Mouse (Mus musculus): ENCODE data around the gene Dock3. TPM values are rescaled to one million over a fixed set of nuclear protein-coding genes. Genes with fewer than 3 reads are reported as not detected.

The Dock3 gene
- polyA plus RNA-seq (2015; fragmentation: Nextera tagmentation; extraction: Ambion mirVana) = 0.17 and 0.69 TPM in 2 replicates

DNA sequence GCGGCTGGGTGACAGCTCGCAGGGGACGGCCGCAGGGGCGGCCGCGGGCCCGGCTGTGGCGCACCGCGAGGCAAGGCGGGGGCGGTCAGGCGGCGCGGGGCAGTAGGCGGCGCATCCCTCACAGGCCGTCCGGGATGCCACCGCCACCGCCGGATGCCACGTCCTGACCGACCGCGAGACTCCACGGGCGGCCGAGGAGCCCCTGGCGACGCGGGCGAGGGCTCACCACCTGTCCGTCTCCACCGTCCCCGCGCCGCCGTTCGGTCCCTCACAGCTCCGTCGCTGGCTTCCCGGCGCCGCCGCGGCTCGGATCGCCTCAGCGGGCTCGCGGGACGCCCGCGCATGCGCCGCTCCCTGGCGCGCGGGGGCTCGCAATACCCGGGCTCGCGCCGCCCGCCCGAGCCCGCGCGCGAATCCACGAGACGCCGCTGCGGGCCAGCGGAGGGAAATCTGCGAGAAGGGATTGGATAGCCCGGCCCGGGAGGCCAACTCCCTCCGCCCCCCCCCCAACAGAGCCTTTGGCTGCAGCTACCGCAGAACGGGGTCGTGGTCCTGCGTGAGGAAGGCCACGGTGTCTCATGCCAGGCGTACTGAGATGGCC is at the start of gene Dock3:
TSS of gene Dock3 (minus strand) at position 371 of the 601 bp plus-strand sequence.
- H3K9me3 ChIP-seq (ENCODE audit: low read length) = no peaks in the 10 kb centered on the region
- under 1% methylated on average over 74 of the region's 87 CpGs for WGBS
- H3K9ac ChIP-seq (replicated peaks; ENCODE audit: low read length) = peak within 1 kb of the TSS; percentile 58
- H3K4me3 ChIP-seq (ENCODE audit: low read length) = peak within 1 kb of the TSS; percentile 60
- no peaks in the 10 kb centered on the region for H3K36me3 ChIP-seq (ENCODE audit: insufficient read depth, low read length)
- peaks cover 10% of the 10 kb centered on the region for H3K4me1 ChIP-seq (ENCODE audit: insufficient read depth, low read length)
- H3K27me3 ChIP-seq (ENCODE audit: insufficient read depth, low read length) = peaks cover 86% of the 10 kb centered on the region
- peak within 1 kb of the TSS; percentile 99 for H3K4me2 ChIP-seq (replicated peaks; ENCODE audit: low read depth, low read length)
- peak; percentile 84 for ATAC-seq (ENCODE audit: low FRiP score, low TSS enrichment)
- no peak within 1 kb of the TSS for H3K27ac ChIP-seq (ENCODE audit: low read length)

DNA sequence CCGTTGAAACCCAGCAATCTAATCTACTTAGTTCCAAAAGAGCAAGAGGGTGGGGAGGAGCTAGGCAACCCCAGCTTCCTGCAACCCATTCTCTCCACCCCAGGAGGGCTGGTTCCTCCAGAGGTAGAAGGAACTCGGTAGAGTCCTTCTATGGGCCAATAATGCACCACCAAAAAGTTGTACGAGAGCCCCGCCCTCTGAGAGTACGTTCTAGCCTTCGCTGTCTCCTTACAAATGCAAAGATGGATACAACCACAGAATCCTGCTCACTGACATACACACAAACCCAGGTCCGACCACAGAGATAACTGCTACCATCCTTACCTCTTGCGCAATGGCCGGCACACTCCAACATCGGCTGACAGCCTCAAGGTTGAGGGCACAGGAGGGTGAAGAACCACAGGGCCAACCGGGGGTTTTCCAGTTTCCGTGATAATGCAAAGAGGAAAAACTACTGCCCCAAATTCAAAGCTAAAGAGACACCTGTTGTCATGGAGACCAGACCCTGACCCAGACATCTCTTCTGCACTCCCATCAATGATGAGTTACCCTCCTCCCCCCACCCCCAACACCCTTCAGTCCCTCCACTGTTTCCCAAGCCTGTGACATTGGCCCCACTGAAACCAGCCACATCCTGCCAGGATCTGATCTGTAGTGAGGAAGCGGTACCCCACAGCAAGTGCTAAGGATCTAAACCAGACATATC is 48.8 kb upstream of the Dock3 start:
- Histone ChIP-seq H3K27me3 (ENCODE audit: insufficient read depth, low read length) (no peaks in the 10 kb centered on the region), H3K9ac (replicated peaks; ENCODE audit: low read length) (peak overlapping the region; percentile 43), H3K4me2 (replicated peaks; ENCODE audit: low read depth, low read length) (peak overlapping the region; percentile 37), H3K4me1 (ENCODE audit: insufficient read depth, low read length) (peaks cover 18% of the 10 kb centered on the region), H3K4me3 (ENCODE audit: low read length) (no peak overlapping the region; the same call in 1 of the 2 replicates), H3K9me3 (ENCODE audit: low read length) (no peaks in the 10 kb centered on the region), H3K36me3 (ENCODE audit: insufficient read depth, low read length) (no peaks in the 10 kb centered on the region), H3K27ac (ENCODE audit: low read length) (peak overlapping the region; percentile 57; the same call in 1 of the 2 replicates)
- ATAC-seq (ENCODE audit: low FRiP score, low TSS enrichment) = no peak
- WGBS = 61% methylated on average over 13 of the region's 13 CpGs

- H3K36me3 ChIP-seq (ENCODE audit: insufficient read depth, low read length) = no peaks in the 10 kb centered on the region
- peak overlapping the region; percentile 43 for H3K9ac ChIP-seq (replicated peaks; ENCODE audit: low read length)
- peak overlapping the region; percentile 37 for H3K4me2 ChIP-seq (replicated peaks; ENCODE audit: low read depth, low read length)
- WGBS = 26% methylated on average over 16 of the region's 16 CpGs
- H3K4me3 ChIP-seq (ENCODE audit: low read length) = no peak overlapping the region; the same call in 1 of the 2 replicates
- no peaks in the 10 kb centered on the region for H3K9me3 ChIP-seq (ENCODE audit: low read length)
- peaks cover 18% of the 10 kb centered on the region for H3K4me1 ChIP-seq (ENCODE audit: insufficient read depth, low read length)
- ATAC-seq (ENCODE audit: low FRiP score, low TSS enrichment) = peak; percentile 79
- H3K27ac ChIP-seq (ENCODE audit: low read length) = peak overlapping the region; percentile 57
- H3K27me3 ChIP-seq (ENCODE audit: insufficient read depth, low read length) = no peaks in the 10 kb centered on the region
Observed at GRCm38 (mm10) chr9:107279378-107280321, 47.9 kb upstream of the Dock3 start.

GRCm38 (mm10) chr9:107278527-107279377 is 47.0 kb upstream of the Dock3 start:
- peak overlapping the region; percentile 57; the same call in 1 of the 2 replicates for H3K27ac ChIP-seq (ENCODE audit: low read length)

GRCm38 (mm10) chr9:107278126-107278525 is 46.4 kb upstream of the Dock3 start:
- Histone ChIP-seq H3K4me2 (replicated peaks; ENCODE audit: low read depth, low read length) (no peak overlapping the region), H3K9ac (replicated peaks; ENCODE audit: low read length) (no peak overlapping the region), H3K27me3 (ENCODE audit: insufficient read depth, low read length) (no peaks in the 10 kb centered on the region), H3K27ac (ENCODE audit: low read length) (no peak overlapping the region), H3K4me3 (ENCODE audit: low read length) (no peak overlapping the region), H3K9me3 (ENCODE audit: low read length) (no peaks in the 10 kb centered on the region), H3K36me3 (ENCODE audit: insufficient read depth, low read length) (no peaks in the 10 kb centered on the region), H3K4me1 (ENCODE audit: insufficient read depth, low read length) (peaks cover 18% of the 10 kb centered on the region)
- ATAC-seq (ENCODE audit: low FRiP score, low TSS enrichment) = no peak
- 64% methylated on average over 4 of the region's 4 CpGs for WGBS

More at GRCm38 (mm10) chr9:107278527-107279377, 47.0 kb upstream of the Dock3 start:
- peak; percentile 65 for ATAC-seq (ENCODE audit: low FRiP score, low TSS enrichment)
- Histone ChIP-seq H3K36me3 (ENCODE audit: insufficient read depth, low read length) (no peaks in the 10 kb centered on the region), H3K4me3 (ENCODE audit: low read length) (no peak overlapping the region), H3K9me3 (ENCODE audit: low read length) (no peaks in the 10 kb centered on the region), H3K4me1 (ENCODE audit: insufficient read depth, low read length) (peaks cover 18% of the 10 kb centered on the region), H3K9ac (replicated peaks; ENCODE audit: low read length) (no peak overlapping the region), H3K4me2 (replicated peaks; ENCODE audit: low read depth, low read length) (no peak overlapping the region), H3K27me3 (ENCODE audit: insufficient read depth, low read length) (no peaks in the 10 kb centered on the region)
- WGBS = 55% methylated on average over 8 of the region's 8 CpGs

GRCm38 (mm10) chr9:107277603-107278002 is 45.9 kb upstream of the Dock3 start:
- no peak for ATAC-seq (ENCODE audit: low FRiP score, low TSS enrichment)
- Histone ChIP-seq H3K4me2 (replicated peaks; ENCODE audit: low read depth, low read length) (no peak overlapping the region), H3K27me3 (ENCODE audit: insufficient read depth, low read length) (no peaks in the 10 kb centered on the region), H3K36me3 (ENCODE audit: insufficient read depth, low read length) (no peaks in the 10 kb centered on the region), H3K9ac (replicated peaks; ENCODE audit: low read length) (no peak overlapping the region), H3K27ac (ENCODE audit: low read length) (no peak overlapping the region), H3K4me3 (ENCODE audit: low read length) (no peak overlapping the region), H3K4me1 (ENCODE audit: insufficient read depth, low read length) (peaks cover 18% of the 10 kb centered on the region), H3K9me3 (ENCODE audit: low read length) (no peaks in the 10 kb centered on the region)
- 80% methylated on average over 7 of the region's 7 CpGs for WGBS

DNA sequence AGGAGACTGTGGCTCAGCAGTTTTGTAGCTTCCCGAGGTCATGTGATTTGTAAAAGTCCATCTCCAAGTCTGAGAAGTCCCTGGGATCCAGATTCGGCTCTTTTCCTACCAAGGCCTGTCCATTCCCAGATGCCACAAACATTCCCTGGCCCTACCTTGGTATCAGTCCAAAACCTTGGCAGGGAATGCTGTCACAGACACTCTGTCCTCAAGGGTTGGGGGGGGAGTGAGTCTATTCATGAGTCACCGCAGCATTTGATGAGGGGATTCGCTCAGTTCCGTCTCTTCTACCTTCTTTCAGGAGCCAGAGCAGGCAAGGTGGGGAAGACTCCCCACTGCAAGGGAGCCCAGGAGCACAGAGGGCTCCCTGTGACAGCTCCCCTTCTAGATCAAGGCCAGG is 44.0 kb upstream of the Dock3 start:
- H3K9ac ChIP-seq (replicated peaks; ENCODE audit: low read length) = no peak overlapping the region
- no peaks in the 10 kb centered on the region for H3K9me3 ChIP-seq (ENCODE audit: low read length)
- H3K27ac ChIP-seq (ENCODE audit: low read length) = no peak overlapping the region
- no peak overlapping the region for H3K4me2 ChIP-seq (replicated peaks; ENCODE audit: low read depth, low read length)
- peaks cover 18% of the 10 kb centered on the region for H3K4me1 ChIP-seq (ENCODE audit: insufficient read depth, low read length)
- no peak overlapping the region for H3K4me3 ChIP-seq (ENCODE audit: low read length)
- no peak for ATAC-seq (ENCODE audit: low FRiP score, low TSS enrichment)
- H3K36me3 ChIP-seq (ENCODE audit: insufficient read depth, low read length) = no peaks in the 10 kb centered on the region
- WGBS = 89% methylated on average over 5 of the region's 5 CpGs
- H3K27me3 ChIP-seq (ENCODE audit: insufficient read depth, low read length) = no peaks in the 10 kb centered on the region

- WGBS = 46% methylated on average over 6 of the region's 6 CpGs
- Histone ChIP-seq H3K27me3 (ENCODE audit: insufficient read depth, low read length) (no peaks in the 10 kb centered on the region), H3K4me1 (ENCODE audit: insufficient read depth, low read length) (peaks cover 11% of the 10 kb centered on the region), H3K4me2 (replicated peaks; ENCODE audit: low read depth, low read length) (no peak overlapping the region), H3K9ac (replicated peaks; ENCODE audit: low read length) (no peak overlapping the region), H3K9me3 (ENCODE audit: low read length) (no peaks in the 10 kb centered on the region), H3K27ac (ENCODE audit: low read length) (no peak overlapping the region), H3K36me3 (ENCODE audit: insufficient read depth, low read length) (no peaks in the 10 kb centered on the region), H3K4me3 (ENCODE audit: low read length) (no peak overlapping the region)
- ATAC-seq (ENCODE audit: low FRiP score, low TSS enrichment) = no peak
Observed at GRCm38 (mm10) chr9:107274751-107275150, 43.0 kb upstream of the Dock3 start.

DNA sequence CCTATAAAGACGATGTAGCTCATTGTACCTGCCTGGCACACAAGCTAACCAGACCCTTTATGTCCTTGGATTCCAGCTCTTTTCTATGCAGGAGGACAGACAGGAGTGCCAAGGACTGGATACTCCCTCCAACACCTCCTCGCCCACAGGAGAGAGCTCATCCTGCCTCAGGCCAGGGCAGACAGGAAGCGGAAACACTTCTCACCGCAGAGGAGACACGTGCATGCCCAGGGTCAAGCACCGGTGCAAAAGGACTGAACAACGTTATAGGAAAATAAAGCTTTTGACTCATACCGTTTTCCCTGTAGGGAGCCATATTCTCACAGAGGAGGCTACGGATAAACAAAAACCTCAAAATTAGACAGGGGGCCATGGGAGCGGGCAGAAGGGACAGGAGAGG is 41.5 kb upstream of the Dock3 start:
- H3K27me3 ChIP-seq (ENCODE audit: insufficient read depth, low read length) = no peaks in the 10 kb centered on the region
- no peaks in the 10 kb centered on the region; the same call in 1 of the 2 replicates for H3K4me1 ChIP-seq (ENCODE audit: insufficient read depth, low read length)
- H3K9me3 ChIP-seq (ENCODE audit: low read length) = no peaks in the 10 kb centered on the region
- no peak overlapping the region for H3K4me3 ChIP-seq (ENCODE audit: low read length)
- no peaks in the 10 kb centered on the region for H3K36me3 ChIP-seq (ENCODE audit: insufficient read depth, low read length)
- no peak for ATAC-seq (ENCODE audit: low FRiP score, low TSS enrichment)
- H3K9ac ChIP-seq (replicated peaks; ENCODE audit: low read length) = no peak overlapping the region
- no peak overlapping the region for H3K27ac ChIP-seq (ENCODE audit: low read length)
- no peak overlapping the region for H3K4me2 ChIP-seq (replicated peaks; ENCODE audit: low read depth, low read length)
- WGBS = 72% methylated on average over 10 of the region's 10 CpGs

All from kidney, embryonic 16.5 days (tissue).